Mouse (Mus musculus) midbrain, embryonic 16.5 days (tissue): ENCODE measurements at regions not wholly inside any gene's neighbourhood (a gene's known extent, or its start where the extent isn't known, plus 50 kb on each side); places are given as distances from the start of the nearest gene placed in this dataset.

Experiments
- ATAC-seq: fragments of 200-750 bp; cut with Nextera tagmentation; 2 replicates; pipeline ENCODE4 v1.8.0; 2017; ENCODE audit warnings: moderate TSS enrichment
- H3K27ac ChIP-seq: fragments of 300-500 bp; sonication (generic); 2 replicates; pipeline ENCODE4 v1.5.1; 2014; ENCODE audit warnings: mild to moderate bottlenecking, low read length, mixed read lengths
- H3K27me3 ChIP-seq: fragments of 300-500 bp; sonication (generic); 2 replicates; pipeline ENCODE4 v1.6.1; 2014; ENCODE audit warnings: low read depth, low read length, mixed read lengths; ENCODE audit not compliant: control insufficient read depth, insufficient read depth
- H3K36me3 ChIP-seq: fragments of 300-500 bp; sonication (generic); 2 replicates; pipeline ENCODE4 v1.6.1; 2014; ENCODE audit warnings: mild to moderate bottlenecking, low read length, moderate library complexity, mixed read lengths; ENCODE audit not compliant: control insufficient read depth, insufficient read depth
- H3K4me1 ChIP-seq: fragments of 300-500 bp; sonication (generic); 2 replicates; pipeline ENCODE4 v1.6.1; 2014; ENCODE audit warnings: mild to moderate bottlenecking, low read length, mixed read lengths; ENCODE audit not compliant: control insufficient read depth, insufficient read depth
- H3K4me2 ChIP-seq: fragments of 300-500 bp; sonication (generic); 2 replicates; pipeline ENCODE4 v1.6.1; 2014; ENCODE audit warnings: mild to moderate bottlenecking, low read length, mixed read lengths
- H3K4me3 ChIP-seq: fragments of 300-500 bp; sonication (generic); 2 replicates; pipeline ENCODE4 v1.5.1; 2014; ENCODE audit warnings: low read depth, mild to moderate bottlenecking, low read length, moderate library complexity, mixed read lengths
- H3K9ac ChIP-seq: fragments of 300-500 bp; sonication (generic); 2 replicates; pipeline ENCODE4 v1.6.1; 2014; ENCODE audit warnings: low read depth, low read length, mixed read lengths
- H3K9me3 ChIP-seq: fragments of 300-500 bp; sonication (generic); replicated peaks from 2 replicates; pipeline ENCODE4 v1.6.1; 2014; ENCODE audit warnings: mild to moderate bottlenecking, low read length, mixed read lengths; ENCODE audit not compliant: control insufficient read depth, poor library complexity, severe bottlenecking
- WGBS: fragments of 180-500 bp; shearing (Covaris S2); extraction: QIAGEN DNeasy Blood & Tissue Kit; methylation state at CpG from one replicate; pipeline ENCODE4 v1.1.7; 2014; 5-methylcytosine and 5-hydroxymethylcytosine counted together

GRCm38 (mm10) chr9:115387471-115388360, 77.5 kb upstream of the Stt3b start:
- ATAC-seq: no peak
- H3K4me3 ChIP-seq: no peak overlapping the region
- H3K27me3 ChIP-seq: no peaks in the 10 kb centered on the region
- H3K9me3 ChIP-seq: no peaks in the 10 kb centered on the region
- no peak overlapping the region for H3K4me2 ChIP-seq
- WGBS: 88% methylated on average over 26 of the region's 26 CpGs
- peaks cover 7% of the 10 kb centered on the region; the same call in 1 of the 2 replicates for H3K4me1 ChIP-seq
- no peaks in the 10 kb centered on the region for H3K36me3 ChIP-seq
- H3K27ac ChIP-seq: no peak overlapping the region
- H3K9ac ChIP-seq: no peak overlapping the region

DNA sequence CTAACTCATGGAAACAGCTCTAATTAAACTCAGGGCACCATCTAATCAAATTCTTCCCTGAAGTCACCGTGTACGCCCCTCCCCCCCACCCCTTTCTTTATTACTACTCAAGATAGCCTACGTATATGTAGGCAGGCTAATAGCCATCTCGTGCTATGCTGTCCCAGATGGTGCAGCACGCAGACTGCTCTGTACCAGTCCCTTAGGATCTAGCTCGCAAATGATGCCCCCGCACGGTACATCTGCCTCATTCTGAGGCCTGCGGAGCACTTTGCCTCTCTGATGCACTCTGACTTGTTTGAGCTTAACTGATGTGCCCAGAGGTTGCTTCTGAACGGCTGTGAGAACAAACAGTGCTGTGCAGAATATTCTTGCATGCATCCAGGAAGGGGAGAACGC, 78.1 kb upstream of the Stt3b start:
- H3K4me1 ChIP-seq: peaks cover 7% of the 10 kb centered on the region; the same call in 1 of the 2 replicates
- no peak overlapping the region for H3K9ac ChIP-seq
- no peaks in the 10 kb centered on the region for H3K9me3 ChIP-seq
- H3K4me2 ChIP-seq: no peak overlapping the region
- no peak overlapping the region for H3K4me3 ChIP-seq
- no peaks in the 10 kb centered on the region for H3K27me3 ChIP-seq
- no peaks in the 10 kb centered on the region for H3K36me3 ChIP-seq
- 79% methylated on average over 11 of the region's 11 CpGs for WGBS
- no peak for ATAC-seq
- no peak overlapping the region for H3K27ac ChIP-seq

- peaks cover 7% of the 10 kb centered on the region; the same call in 1 of the 2 replicates for H3K4me1 ChIP-seq
- no peak overlapping the region for H3K27ac ChIP-seq
- no peak overlapping the region for H3K4me2 ChIP-seq
- no peak for ATAC-seq
- WGBS: 98% methylated on average over 2 of the region's 2 CpGs
- no peak overlapping the region for H3K9ac ChIP-seq
- H3K36me3 ChIP-seq: no peaks in the 10 kb centered on the region
- no peaks in the 10 kb centered on the region for H3K9me3 ChIP-seq
- no peak overlapping the region for H3K4me3 ChIP-seq
- no peaks in the 10 kb centered on the region for H3K27me3 ChIP-seq
These were observed 78.9 kb upstream of the Stt3b start for GRCm38 (mm10) chr9:115389082-115389481.

DNA sequence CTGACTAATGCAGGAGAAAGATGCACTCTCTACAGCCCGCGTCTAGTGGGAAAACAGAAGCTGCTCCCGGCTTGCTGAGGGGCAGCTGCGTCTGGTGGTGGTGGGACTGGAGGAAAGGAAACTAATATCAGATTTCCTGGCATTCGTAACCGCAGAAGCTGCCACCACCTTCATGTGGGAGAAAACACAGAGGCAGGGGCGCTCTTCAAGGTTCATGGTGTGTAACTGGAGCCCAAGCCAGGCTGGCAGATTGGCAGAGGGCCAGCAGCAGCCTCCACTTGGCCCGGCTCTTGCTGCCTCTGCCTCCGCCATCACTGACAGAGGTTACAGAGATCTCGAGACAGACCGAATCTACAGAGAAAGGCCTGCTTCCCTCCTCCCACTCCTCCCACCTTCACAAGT, 80.7 kb upstream of the Stt3b start:
- H3K4me1 ChIP-seq: peaks cover 7% of the 10 kb centered on the region; the same call in 1 of the 2 replicates
- H3K4me2 ChIP-seq: no peak overlapping the region
- no peak for ATAC-seq
- H3K9ac ChIP-seq: no peak overlapping the region
- no peak overlapping the region for H3K4me3 ChIP-seq
- 28% methylated on average over 11 of the region's 11 CpGs for WGBS
- no peaks in the 10 kb centered on the region for H3K27me3 ChIP-seq
- H3K9me3 ChIP-seq: no peaks in the 10 kb centered on the region
- no peak overlapping the region for H3K27ac ChIP-seq
- H3K36me3 ChIP-seq: no peaks in the 10 kb centered on the region

DNA sequence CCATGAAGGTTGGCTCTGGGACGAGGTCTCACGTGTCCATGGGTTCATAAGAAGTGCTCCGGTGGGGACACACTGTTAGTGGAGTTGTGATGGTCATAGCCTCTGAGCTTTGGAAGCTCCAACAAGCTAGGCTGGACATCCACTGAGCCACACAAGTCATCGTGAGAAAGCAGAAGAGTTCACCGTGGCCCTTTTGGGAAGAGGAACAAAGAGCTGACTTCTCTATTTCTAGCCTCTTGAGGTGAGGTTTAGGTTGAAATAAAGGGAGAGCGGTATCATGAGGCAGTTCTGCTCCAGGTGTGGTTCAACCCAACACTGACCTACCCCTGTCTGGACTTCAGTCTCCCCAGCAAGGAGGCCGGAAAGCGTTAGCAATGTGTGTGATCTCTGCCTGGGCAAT, 85.3 kb upstream of the Stt3b start:
- H3K27ac ChIP-seq: no peak overlapping the region
- ATAC-seq: no peak
- no peaks in the 10 kb centered on the region; the same call in 1 of the 2 replicates for H3K9me3 ChIP-seq
- no peak overlapping the region for H3K4me2 ChIP-seq
- H3K4me1 ChIP-seq: peaks cover 7% of the 10 kb centered on the region; the same call in 1 of the 2 replicates
- no peak overlapping the region for H3K4me3 ChIP-seq
- H3K27me3 ChIP-seq: no peaks in the 10 kb centered on the region
- 98% methylated on average over 8 of the region's 8 CpGs for WGBS
- no peak overlapping the region for H3K9ac ChIP-seq
- no peaks in the 10 kb centered on the region for H3K36me3 ChIP-seq

DNA sequence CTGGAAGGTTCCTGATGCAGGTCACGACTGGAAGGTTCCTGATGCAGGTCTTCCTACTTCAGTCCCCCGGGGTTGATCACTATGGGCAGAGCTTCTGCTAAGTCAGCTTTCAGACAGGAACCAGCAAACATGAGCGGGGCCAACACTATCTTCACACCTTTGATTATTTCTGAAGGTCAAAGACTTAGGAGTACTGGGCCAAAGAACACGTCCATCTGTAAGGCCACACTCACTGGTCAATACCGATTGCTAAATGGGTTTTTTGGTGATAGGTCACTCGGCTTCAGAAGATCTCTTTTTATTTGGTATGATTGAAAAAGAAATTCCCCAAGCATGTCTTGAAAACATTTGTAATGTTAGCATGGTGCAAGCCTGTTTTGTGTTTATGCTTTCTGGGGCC, 90.2 kb upstream of the Stt3b start:
- no peak overlapping the region for H3K4me3 ChIP-seq
- WGBS: 97% methylated on average over 6 of the region's 6 CpGs
- H3K27me3 ChIP-seq: no peaks in the 10 kb centered on the region
- H3K9me3 ChIP-seq: no peaks in the 10 kb centered on the region; the same call in 1 of the 2 replicates
- no peak overlapping the region for H3K27ac ChIP-seq
- H3K4me2 ChIP-seq: no peak overlapping the region
- no peaks in the 10 kb centered on the region for H3K36me3 ChIP-seq
- H3K4me1 ChIP-seq: no peaks in the 10 kb centered on the region
- no peak overlapping the region for H3K9ac ChIP-seq
- no peak for ATAC-seq

DNA sequence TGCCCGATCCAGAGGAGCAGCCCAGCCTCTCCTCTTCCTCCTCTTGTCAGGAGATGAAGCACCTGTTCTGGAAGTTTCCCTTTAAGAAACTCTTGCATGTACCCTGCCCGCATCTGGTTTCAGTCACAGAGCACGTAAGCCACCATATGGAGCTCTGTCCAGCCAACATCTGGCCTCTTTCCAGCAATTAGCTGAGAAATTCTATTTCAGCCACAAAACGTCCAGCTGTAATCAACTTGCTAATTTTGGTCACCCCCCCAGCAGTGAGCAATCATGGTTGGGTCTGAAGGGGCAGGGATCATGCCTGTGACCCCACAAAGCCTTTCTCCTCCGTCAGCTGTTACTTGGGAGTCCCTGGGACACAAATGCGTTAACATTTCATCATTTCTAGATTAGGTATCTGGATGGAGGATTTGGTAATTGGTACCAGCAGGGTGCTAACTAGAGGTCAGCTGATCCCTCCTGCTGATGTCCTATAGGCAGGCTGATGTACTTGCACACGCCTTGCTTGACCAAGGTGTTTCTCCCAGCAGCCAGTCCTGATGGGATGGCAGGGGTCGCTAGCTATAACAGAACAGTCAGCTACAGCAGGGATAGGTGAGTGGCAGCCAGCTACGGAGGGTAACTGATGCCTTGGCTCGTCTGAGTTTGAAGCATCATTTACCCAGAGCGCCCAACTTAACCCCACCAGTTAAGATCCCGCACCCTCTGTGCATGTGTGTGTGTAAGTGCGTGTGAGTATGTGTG, 91.4 kb upstream of the Stt3b start:
- WGBS: 73% methylated on average over 13 of the region's 13 CpGs
- no peak overlapping the region for H3K27ac ChIP-seq
- ATAC-seq: no peak
- no peaks in the 10 kb centered on the region; the same call in 1 of the 2 replicates for H3K9me3 ChIP-seq
- peaks cover 3% of the 10 kb centered on the region; the same call in 1 of the 2 replicates for H3K4me1 ChIP-seq
- no peaks in the 10 kb centered on the region for H3K27me3 ChIP-seq
- no peak overlapping the region for H3K4me2 ChIP-seq
- no peaks in the 10 kb centered on the region for H3K36me3 ChIP-seq
- H3K4me3 ChIP-seq: no peak overlapping the region
- H3K9ac ChIP-seq: no peak overlapping the region

DNA sequence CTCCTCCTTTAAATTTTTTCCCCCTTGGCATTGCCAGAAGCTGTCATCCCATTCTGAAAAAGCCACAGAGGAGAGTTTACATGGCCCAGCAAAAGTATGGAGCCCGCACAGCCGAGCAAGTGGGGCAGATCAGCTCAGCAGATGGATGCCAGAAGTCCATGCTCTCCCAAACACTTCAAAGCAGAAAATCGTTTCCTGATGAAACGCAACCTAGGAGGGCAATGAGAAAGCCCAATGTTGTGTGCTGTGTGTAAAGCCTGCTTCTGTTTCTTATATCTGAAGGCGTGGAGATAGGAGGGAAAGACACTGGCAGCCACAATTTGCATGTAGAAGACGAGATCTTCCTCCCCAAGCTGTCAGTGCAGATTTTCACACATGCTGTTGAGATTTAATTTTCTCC, 92.4 kb upstream of the Stt3b start:
- no peak overlapping the region for H3K27ac ChIP-seq
- no peak overlapping the region for H3K4me2 ChIP-seq
- peaks cover 3% of the 10 kb centered on the region; the same call in 1 of the 2 replicates for H3K4me1 ChIP-seq
- no peaks in the 10 kb centered on the region; the same call in 1 of the 2 replicates for H3K9me3 ChIP-seq
- WGBS: 80% methylated on average over 6 of the region's 6 CpGs
- H3K9ac ChIP-seq: no peak overlapping the region
- ATAC-seq: no peak
- no peak overlapping the region for H3K4me3 ChIP-seq
- H3K36me3 ChIP-seq: no peaks in the 10 kb centered on the region
- H3K27me3 ChIP-seq: no peaks in the 10 kb centered on the region
